Mouse (Mus musculus): ENCODE measurements around the gene Rasgrp2. TPM values are rescaled to one million over a fixed set of nuclear protein-coding genes. Genes with fewer than 3 reads are reported as not detected.
A peak's percentile ranks its signal among the peaks of the same experiment; 100 is the strongest.

Rasgrp2 gene
- polyA plus RNA-seq, 1 experiment from 2014 or later = 24.5 TPM

DNA sequence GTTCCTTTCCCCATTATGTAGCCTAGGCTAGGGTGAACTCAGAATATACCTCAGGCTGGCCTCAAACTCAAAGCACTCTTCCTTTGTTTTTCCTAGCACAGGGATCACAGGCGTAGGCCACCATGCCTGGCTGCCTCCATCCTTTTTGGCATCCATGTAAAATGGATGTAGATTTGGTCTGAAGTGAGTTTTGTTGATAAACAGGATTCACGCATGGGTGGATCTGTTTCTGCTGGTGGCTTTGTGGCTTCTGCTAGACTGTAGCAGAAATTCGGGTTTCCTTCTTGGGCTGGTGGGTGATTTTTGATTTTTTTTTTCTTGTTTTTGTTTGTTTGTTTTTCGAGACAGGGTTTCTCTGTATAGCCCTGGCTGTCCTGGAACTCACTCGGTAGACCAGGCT is 10.8 kb downstream of the Rasgrp2 start:
- Histone ChIP-seq H3K27ac (no peak overlapping the region), H3K36me3 (no peaks in the 10 kb centered on the region), H3K27me3 (peaks cover 9% of the 10 kb centered on the region; the same call in 1 of the 2 replicates), H3K9ac (no peak overlapping the region), H3K4me2 (replicated peaks) (no peak overlapping the region), H3K9me3 (no peaks in the 10 kb centered on the region), H3K4me1 (no peaks in the 10 kb centered on the region), H3K4me3 (no peak overlapping the region)
- 83% methylated on average over 5 of the region's 5 CpGs for WGBS
- ATAC-seq (ENCODE audit: insufficient number of reproducible peaks, insufficient read depth, low FRiP score, low TSS enrichment) = no peak

DNA sequence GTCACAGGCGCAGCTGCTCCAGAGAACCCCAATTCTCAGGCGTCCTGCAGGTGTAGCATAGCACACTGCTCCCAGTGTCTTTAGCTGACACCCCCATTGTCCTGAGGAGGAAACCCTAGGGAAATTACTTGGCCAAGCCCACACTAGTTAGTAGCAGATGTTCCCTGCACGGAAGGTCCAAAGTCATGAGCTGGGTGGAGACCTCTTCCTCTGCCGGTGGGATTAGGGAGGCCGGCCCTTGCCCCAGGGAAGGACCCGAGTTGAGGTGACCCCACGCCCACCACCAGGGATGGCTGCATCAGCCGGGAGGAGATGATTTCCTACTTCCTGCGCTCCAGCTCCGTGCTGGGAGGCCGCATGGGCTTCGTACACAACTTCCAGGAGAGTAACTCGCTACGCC is 13.7 kb downstream of the Rasgrp2 start:
- no peak overlapping the region for H3K4me3 ChIP-seq
- H3K27ac ChIP-seq = no peak overlapping the region

DNA sequence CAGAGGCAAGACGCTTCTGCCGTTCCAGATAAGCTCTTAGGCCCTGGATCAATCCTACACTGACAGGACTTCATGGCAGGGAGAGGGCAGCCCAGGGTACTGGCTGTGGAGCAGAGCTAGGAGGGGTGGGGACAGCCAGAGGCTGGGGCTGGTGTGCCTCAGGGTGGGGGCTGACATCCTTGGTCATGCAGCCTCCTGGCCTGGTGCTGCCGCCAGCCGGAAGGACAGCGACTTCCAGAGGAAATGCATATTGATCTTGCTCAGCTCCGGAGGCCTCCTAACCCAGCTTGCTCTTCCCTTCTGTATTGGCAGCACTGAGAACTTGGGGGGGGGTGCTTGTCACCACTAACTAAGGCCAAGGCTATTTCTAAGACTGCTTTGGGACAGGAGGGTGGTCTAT is 16.3 kb downstream of the Rasgrp2 start:
- Histone ChIP-seq H3K4me2 (replicated peaks) (no peak overlapping the region), H3K9me3 (no peaks in the 10 kb centered on the region), H3K9ac (no peak overlapping the region), H3K4me1 (peaks cover 26% of the 10 kb centered on the region), H3K27ac (no peak overlapping the region), H3K27me3 (peaks cover 42% of the 10 kb centered on the region), H3K36me3 (no peaks in the 10 kb centered on the region), H3K4me3 (no peak overlapping the region)
- no peak for ATAC-seq (ENCODE audit: insufficient number of reproducible peaks, insufficient read depth, low FRiP score, low TSS enrichment)
- 38% methylated on average over 6 of the region's 6 CpGs for WGBS

More for the DNA sequence above, 13.7 kb downstream of the Rasgrp2 start:
- WGBS = 47% methylated on average over 14 of the region's 14 CpGs
- no peak for ATAC-seq (ENCODE audit: insufficient number of reproducible peaks, insufficient read depth, low FRiP score, low TSS enrichment)
- Histone ChIP-seq H3K9me3 (no peaks in the 10 kb centered on the region), H3K36me3 (no peaks in the 10 kb centered on the region), H3K9ac (no peak overlapping the region), H3K27me3 (peaks cover 18% of the 10 kb centered on the region), H3K4me1 (peaks cover 18% of the 10 kb centered on the region), H3K4me2 (replicated peaks) (no peak overlapping the region)

DNA sequence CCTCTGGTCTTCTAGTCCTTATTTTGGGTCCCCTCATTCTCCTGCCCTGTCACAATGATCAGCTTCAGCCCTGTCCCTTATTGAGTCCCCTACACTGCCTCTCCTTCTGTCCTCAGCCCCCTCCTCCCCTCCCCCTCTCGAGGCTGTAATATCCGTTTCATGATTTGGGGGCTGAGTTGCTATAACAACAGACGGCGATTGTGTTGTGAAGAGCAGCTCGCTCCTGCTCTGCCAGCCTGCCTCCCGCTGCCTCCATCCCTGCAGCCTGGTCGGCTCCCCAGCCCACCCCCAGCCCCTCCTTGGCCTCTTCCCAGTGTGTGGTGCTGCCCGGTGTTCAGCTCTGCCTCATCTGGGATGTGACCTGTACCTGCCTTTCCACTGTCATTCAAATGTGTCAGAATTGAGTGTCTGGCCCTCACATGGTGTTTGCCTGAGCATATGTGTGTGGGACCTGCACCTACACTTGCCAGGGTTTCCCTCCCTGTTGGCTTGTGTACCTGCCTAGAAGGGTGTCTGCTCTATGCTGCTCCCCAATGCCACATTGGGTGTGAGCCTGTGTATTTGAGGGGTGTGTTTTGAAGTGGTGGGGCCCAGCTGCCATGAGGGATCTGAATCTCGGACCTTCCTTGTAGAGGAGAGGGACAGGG is 17.1 kb downstream of the Rasgrp2 start:
- peaks cover 26% of the 10 kb centered on the region for H3K4me1 ChIP-seq
- H3K36me3 ChIP-seq = no peaks in the 10 kb centered on the region
- H3K27ac ChIP-seq = no peak overlapping the region
- 7% methylated on average over 9 of the region's 9 CpGs for WGBS
- ATAC-seq (ENCODE audit: insufficient number of reproducible peaks, insufficient read depth, low FRiP score, low TSS enrichment) = no peak
- peaks cover 49% of the 10 kb centered on the region for H3K27me3 ChIP-seq
- no peaks in the 10 kb centered on the region for H3K9me3 ChIP-seq
- H3K4me3 ChIP-seq = no peak overlapping the region
- H3K4me2 ChIP-seq (replicated peaks) = 0 out of 2 replicates have a peak overlapping the region, but pooled peaks have one; percentile 2
- H3K9ac ChIP-seq = 0 out of 2 replicates have a peak overlapping the region, but pooled peaks have one; percentile 8

DNA sequence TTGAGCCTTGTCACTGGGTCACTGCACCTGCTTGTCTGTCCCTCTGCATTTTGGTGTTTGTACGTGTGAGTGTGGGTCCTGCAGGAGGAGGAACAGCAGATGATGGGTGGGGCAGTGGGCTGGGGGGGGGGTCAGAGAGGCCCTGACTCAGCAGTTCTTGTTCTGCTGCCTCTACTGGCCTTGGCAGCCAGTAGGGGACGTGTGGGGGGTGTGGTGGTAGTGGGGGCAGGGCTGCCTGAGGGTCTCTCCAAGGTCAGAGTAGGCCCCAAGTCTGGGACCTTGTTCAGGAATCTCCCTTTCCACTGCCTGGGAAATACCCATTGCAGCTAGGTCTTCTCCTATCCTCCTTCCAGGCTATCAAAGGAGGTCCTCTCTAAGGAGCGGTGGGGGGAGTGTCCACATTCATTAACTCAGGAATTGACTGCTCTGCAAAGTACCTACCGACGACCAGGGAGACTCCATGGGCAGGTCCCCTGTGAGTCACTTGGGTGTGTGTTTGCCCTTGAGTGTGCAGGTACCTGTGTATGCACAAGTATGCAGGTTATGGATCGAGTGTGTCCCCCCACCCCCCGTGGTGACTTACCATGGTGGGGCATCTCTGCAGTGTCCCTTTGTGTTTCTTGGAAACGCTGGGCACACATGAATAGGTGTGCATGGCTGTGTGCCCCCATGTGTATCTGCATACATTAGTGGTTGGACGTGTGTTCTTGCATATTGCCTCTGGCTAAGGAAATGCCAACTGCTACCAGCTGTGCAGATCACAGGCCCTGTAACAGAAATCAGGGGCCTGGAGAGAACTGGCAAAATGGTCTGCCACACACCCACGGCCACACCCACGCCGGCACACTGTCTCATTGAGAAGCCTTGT is 18.0 kb downstream of the Rasgrp2 start:
- H3K4me2 ChIP-seq (replicated peaks) = 0 out of 2 replicates have a peak overlapping the region, but pooled peaks have one; percentile 2
- H3K9ac ChIP-seq = 0 out of 2 replicates have a peak overlapping the region, but pooled peaks have one; percentile 8
- no peaks in the 10 kb centered on the region for H3K9me3 ChIP-seq
- H3K27ac ChIP-seq = no peak overlapping the region
- no peak for ATAC-seq (ENCODE audit: insufficient number of reproducible peaks, insufficient read depth, low FRiP score, low TSS enrichment)
- H3K4me1 ChIP-seq = peaks cover 26% of the 10 kb centered on the region
- H3K36me3 ChIP-seq = no peaks in the 10 kb centered on the region
- WGBS = 60% methylated on average over 12 of the region's 12 CpGs
- no peak overlapping the region for H3K4me3 ChIP-seq
- H3K27me3 ChIP-seq = peaks cover 57% of the 10 kb centered on the region

DNA sequence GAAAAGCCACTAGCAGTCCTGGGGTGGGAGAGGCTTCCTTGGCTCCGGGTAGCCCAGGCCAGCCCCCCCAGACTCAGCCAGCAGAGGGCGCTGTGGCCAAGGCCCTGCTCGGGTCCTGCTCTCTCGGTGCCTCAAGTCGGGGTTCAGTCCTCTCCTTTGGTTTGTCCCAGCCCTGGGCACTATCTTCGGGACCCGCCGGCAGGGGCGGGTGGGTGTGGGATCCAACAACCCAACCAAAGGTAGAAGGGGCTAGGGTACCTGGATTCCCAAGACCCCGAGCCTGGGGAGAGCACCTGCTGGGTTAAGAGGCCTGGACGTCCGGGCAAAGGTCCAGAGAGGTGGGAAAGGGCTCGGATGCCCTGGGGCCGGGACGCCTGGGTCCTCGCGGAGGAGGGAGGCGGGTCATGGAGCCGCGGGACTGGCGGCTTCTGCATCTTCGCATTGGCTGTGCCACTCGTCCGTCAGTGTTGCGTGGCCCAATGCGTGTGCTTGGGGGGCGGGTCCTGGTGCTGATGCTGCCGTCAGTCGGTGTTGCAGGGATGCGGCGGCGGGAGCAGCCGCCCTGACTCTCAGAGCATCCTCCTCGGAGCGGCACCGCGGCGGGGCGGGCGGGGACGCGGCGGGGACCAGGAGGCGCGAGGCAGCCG is 19.2 kb downstream of the Rasgrp2 start, which contains the start of gene Nrxn2:
TSS of gene Nrxn2 (plus strand) at position 499 of the 647 bp plus-strand sequence.
- H3K27me3 ChIP-seq = peaks cover 62% of the 10 kb centered on the region
- ATAC-seq (ENCODE audit: insufficient number of reproducible peaks, insufficient read depth, low FRiP score, low TSS enrichment) = peak; percentile 83

DNA sequence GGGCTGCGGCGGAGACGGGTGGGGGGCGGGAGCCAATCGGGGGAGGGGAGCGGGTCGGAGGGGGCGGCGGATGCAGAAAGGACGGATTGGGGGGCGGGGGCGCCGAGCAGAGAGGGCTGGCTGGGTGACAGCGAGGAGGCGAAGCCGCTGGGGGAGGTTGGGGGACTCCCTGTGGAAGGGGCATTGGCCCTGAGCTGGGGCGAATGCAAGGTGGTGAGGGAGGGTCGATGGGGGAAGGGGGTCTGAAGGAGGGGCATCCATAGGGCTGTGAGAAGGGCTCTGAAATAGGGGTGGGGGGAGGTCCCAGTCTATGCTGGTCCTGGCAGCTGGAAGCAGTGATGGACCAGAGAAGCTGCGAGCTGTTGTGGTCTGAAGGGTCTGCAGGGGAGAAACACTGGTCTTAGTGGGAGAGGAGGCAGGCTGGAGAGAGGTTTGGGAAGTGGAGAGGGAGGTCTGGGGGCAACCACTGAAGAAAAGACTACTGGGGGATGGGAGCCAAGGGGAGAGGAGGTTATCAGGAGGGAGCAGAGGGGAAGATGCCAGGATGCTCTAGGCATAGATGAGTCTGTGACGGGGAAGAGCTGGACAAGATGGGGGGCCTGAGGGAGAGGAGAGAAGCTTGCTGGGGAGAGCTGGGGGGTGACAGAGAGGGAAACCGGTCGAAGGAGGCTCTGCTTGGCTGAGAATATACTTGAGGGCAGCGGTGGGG is 20.0 kb downstream of the Rasgrp2 start:
- Histone ChIP-seq H3K9ac (peak overlapping the region; percentile 52), H3K27me3 (peaks cover 62% of the 10 kb centered on the region), H3K27ac (no peak overlapping the region), H3K9me3 (no peaks in the 10 kb centered on the region), H3K4me3 (peak overlapping the region; percentile 51), H3K4me2 (replicated peaks) (peak overlapping the region; percentile 92), H3K36me3 (no peaks in the 10 kb centered on the region), H3K4me1 (peaks cover 26% of the 10 kb centered on the region)
- 8% methylated on average over 20 of the region's 23 CpGs for WGBS
- ATAC-seq (ENCODE audit: insufficient number of reproducible peaks, insufficient read depth, low FRiP score, low TSS enrichment) = no peak

More for the DNA sequence above, 19.2 kb downstream of the Rasgrp2 start, which contains the start of gene Nrxn2:
- Histone ChIP-seq H3K4me3 (peak within 1 kb of the TSS; percentile 51), H3K4me1 (peaks cover 26% of the 10 kb centered on the region), H3K9ac (peak within 1 kb of the TSS; percentile 52), H3K9me3 (no peaks in the 10 kb centered on the region), H3K4me2 (replicated peaks) (peak within 1 kb of the TSS; percentile 92), H3K27ac (0 out of 2 replicates have a peak within 1 kb of the TSS, but pooled peaks have one; percentile 11), H3K36me3 (no peaks in the 10 kb centered on the region)
- under 1% methylated on average over 46 of the region's 46 CpGs for WGBS

DNA sequence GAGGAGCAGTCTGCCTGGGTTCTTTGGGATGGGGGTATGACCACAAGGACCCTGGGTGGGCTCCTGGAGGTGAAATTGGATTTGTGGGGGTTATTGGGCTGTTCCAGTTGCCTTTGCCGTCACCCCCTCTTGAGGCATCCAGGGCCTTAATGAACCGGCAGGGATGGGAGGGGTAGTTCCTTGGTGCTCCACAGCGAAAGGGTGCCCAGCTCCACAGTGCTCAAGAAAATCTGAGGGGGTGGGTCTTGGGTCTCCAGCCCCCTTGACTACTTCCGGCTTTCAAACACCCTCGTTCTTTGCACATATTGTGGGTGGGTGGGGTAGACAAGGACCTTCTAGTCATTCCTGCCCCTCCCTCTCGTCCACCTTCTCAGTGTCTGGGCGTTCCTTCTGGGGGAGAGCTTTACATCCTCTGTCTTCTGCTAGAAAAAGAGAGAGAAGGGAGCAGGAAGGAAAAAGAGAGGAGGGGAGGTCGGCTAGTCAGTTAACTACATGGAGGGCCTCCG is 20.7 kb downstream of the Rasgrp2 start:
- 0 out of 2 replicates have a peak overlapping the region, but pooled peaks have one; percentile 51 for H3K4me3 ChIP-seq
- H3K27ac ChIP-seq = no peak overlapping the region
- H3K4me2 ChIP-seq (replicated peaks) = no peak overlapping the region; the same call in 1 of the 2 replicates
- H3K4me1 ChIP-seq = peaks cover 26% of the 10 kb centered on the region
- 57% methylated on average over 9 of the region's 9 CpGs for WGBS
- peaks cover 67% of the 10 kb centered on the region for H3K27me3 ChIP-seq
- ATAC-seq (ENCODE audit: insufficient number of reproducible peaks, insufficient read depth, low FRiP score, low TSS enrichment) = no peak
- H3K9ac ChIP-seq = no peak overlapping the region
- H3K9me3 ChIP-seq = no peaks in the 10 kb centered on the region
- no peaks in the 10 kb centered on the region for H3K36me3 ChIP-seq

DNA sequence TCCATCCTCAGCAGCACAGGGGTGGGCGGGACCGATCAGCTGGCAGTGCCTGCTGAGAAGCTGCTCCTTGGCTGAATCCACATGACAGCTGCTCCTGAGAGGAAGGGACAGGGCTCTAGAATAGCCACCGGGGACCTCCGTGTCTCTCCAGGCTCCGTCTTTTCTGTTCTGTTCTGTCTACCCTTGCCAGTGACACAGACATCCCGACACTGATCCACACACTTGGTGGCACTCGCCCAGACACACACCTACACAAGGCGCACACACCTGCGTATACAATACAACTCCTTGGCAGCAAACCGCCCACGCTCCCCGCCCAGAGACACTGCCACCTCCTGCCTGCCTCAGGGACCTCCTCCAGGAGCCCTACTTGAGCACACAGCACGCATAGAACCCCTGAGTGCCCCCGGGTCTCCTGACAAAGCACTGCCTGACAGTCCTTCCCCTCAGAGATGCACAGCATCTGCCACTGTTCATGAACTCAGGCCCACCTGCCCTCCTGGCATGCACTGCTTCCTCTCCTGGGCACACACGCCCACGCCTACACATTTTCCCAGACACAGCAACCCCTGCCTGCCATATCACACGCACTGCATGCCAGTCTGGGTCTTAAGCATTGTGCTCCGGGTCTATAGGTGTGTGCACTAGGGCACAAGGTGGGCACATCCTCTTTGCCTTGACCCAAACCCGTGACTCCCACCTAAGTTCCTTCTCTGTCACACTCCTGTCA is 21.5 kb downstream of the Rasgrp2 start:
- Histone ChIP-seq H3K27me3 (peaks cover 75% of the 10 kb centered on the region), H3K4me1 (peaks cover 24% of the 10 kb centered on the region), H3K9me3 (no peaks in the 10 kb centered on the region), H3K4me2 (replicated peaks) (no peak overlapping the region), H3K9ac (no peak overlapping the region), H3K27ac (no peak overlapping the region), H3K4me3 (no peak overlapping the region), H3K36me3 (no peaks in the 10 kb centered on the region)
- no peak for ATAC-seq (ENCODE audit: insufficient number of reproducible peaks, insufficient read depth, low FRiP score, low TSS enrichment)
- 54% methylated on average over 19 of the region's 19 CpGs for WGBS

DNA sequence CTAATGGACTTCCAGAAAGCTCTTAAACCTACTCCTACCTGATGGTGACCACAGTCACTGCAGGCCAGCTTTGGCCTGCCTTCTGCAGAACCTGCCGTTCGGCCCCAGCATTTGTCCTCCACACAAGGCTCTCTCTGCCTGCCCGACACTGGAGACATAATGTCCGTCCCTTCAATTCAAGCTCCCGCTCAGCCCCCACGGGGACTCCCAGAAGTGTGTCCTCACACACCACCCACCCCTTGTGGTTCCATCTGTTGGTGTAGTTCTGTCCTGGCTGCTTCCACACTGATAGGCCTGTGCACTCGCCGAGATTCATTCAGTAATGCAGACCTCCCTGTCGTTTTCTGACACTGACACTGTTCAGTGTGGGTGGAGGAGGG is 22.1 kb downstream of the Rasgrp2 start:
- Histone ChIP-seq H3K9me3 (no peaks in the 10 kb centered on the region), H3K4me1 (peaks cover 20% of the 10 kb centered on the region), H3K27me3 (peaks cover 80% of the 10 kb centered on the region), H3K36me3 (no peaks in the 10 kb centered on the region), H3K9ac (no peak overlapping the region), H3K4me2 (replicated peaks) (no peak overlapping the region), H3K27ac (no peak overlapping the region), H3K4me3 (no peak overlapping the region)
- ATAC-seq (ENCODE audit: insufficient number of reproducible peaks, insufficient read depth, low FRiP score, low TSS enrichment) = no peak
- 77% methylated on average over 9 of the region's 9 CpGs for WGBS
